Mouse (Mus musculus) G1E (cell line): ENCODE data around the gene Gls2.

ENCODE experiments used
- CTCF ChIP-seq: IDR thresholded peaks from 2 replicates; pipeline ENCODE4 v1.5.1; 2012; ENCODE audit warnings: low read depth, low read length, inconsistent platforms, mixed read lengths
- GATA1 ChIP-seq: IDR thresholded peaks from 2 replicates; pipeline ENCODE4 v1.6.1; 2012; ENCODE audit warnings: borderline replicate concordance, low read length, inconsistent platforms, mixed read lengths
- TAL1 ChIP-seq: conservative IDR thresholded peaks from 2 replicates; pipeline ENCODE4 v1.6.1; 2012; ENCODE audit warnings: low read depth, low read length, inconsistent platforms, mixed read lengths

- TF ChIP-seq CTCF (no peak), GATA1 (no peak), TAL1 (no peak)
Observed at GRCm38 (mm10) chr10:128250565-128250964, 56.3 kb downstream of the Gls2 start.
